Comparison of ENCODE assay signal across 8 mouse cellular contexts in the genomic region with DNA sequence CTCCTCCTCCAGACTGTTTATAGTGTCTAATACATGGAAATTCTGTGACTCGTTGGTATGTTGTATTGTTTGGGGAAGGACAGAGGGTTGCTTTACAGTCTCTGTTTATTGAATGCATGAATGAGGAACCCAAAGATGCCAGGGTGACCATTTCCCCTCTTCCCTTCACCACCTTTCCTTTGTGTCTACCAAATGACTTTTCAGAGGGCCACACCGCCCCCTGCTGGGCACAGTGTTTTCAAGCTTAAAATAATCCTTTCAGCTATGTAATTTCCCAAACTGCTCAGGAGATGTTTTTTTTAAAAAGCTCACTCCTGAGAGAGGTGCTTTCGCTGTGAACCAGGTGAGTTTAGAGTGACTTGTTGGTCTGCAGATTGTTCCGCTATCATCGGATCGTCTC. TPM values are rescaled to one million over a fixed set of nuclear protein-coding genes. Genes with fewer than 3 reads are reported as not detected.
DNase-seq lines count a peak whose midpoint lies in the region; ATAC-seq and TF ChIP-seq lines count a peak whose summit lies in the region.

No protein-coding gene starts in this region.

- ATAC-seq in hindbrain, embryonic 11.5 days (ENCODE audit: low FRiP score) = no peak
- ATAC-seq in hindbrain, embryonic 12.5 days (ENCODE audit: low FRiP score) = no peak
- peak; percentile 72; the same call in 1 of the 2 replicates for ATAC-seq in frontal cortex, adult (ENCODE audit: low TSS enrichment)
- ATAC-seq in liver, embryonic 14.5 days (ENCODE audit: insufficient read depth) = no peak

- H3K27me3 ChIP-seq in hindbrain, embryonic 11.5 days (ENCODE audit: control insufficient read depth, insufficient read depth, low read length) = no peaks in the 10 kb centered on the region
- H3K27me3 ChIP-seq in hindbrain, embryonic 12.5 days = no peaks in the 10 kb centered on the region
- H3K27me3 ChIP-seq in liver, embryonic 14.5 days (ENCODE audit: control insufficient read depth, insufficient read depth, low read length) = no peaks in the 10 kb centered on the region

- TF ChIP-seq CTCF in liver, embryonic 14.5 days (IDR thresholded peaks at IDR 0.05; ENCODE audit: low read depth) = peak; percentile 67

- DNase-seq in hindbrain, embryonic 11.5 days (ENCODE audit: low spot score) = peak; percentile 85
- DNase-seq in adrenal gland, postnatal 14 days = peak; percentile 86
- peak; percentile 90 for DNase-seq in kidney, postnatal 10 days
- DNase-seq in liver, embryonic 14.5 days (ENCODE audit: low read depth in 3 of 3, low spot score in 3 of 3) = peak in 2 of 3 experiments; percentile 6 to 28
- peak; percentile 73 for DNase-seq in retina, postnatal 1 day
- peak; percentile 91 for DNase-seq in thymus, postnatal 4 days

- H3K4me3 ChIP-seq in hindbrain, embryonic 11.5 days (ENCODE audit: low read depth, low read length) = no peak overlapping the region
- H3K4me3 ChIP-seq in hindbrain, embryonic 12.5 days = no peak overlapping the region
- H3K4me3 ChIP-seq in liver, embryonic 14.5 days (ENCODE audit: insufficient read depth in 1 of 2, low read depth in 2 of 2, low read length in 2 of 2) = no peak overlapping the region

- H3K4me1 ChIP-seq in hindbrain, embryonic 11.5 days (replicated peaks; ENCODE audit: control insufficient read depth, insufficient read depth, low read length) = no peaks in the 10 kb centered on the region
- no peaks in the 10 kb centered on the region for H3K4me1 ChIP-seq in hindbrain, embryonic 12.5 days
- no peaks in the 10 kb centered on the region for H3K4me1 ChIP-seq in liver, embryonic 14.5 days (replicated peaks; ENCODE audit: control insufficient read depth in 2 of 2, insufficient read depth in 2 of 2, low read length in 1 of 2)

- no peak for TF ChIP-seq EP300 in liver, embryonic 14.5 days (IDR thresholded peaks at IDR 0.05; ENCODE audit: low read depth)

- no peak overlapping the region for H3K4me2 ChIP-seq in hindbrain, embryonic 11.5 days (replicated peaks; ENCODE audit: low read depth, low read length)
- no peak overlapping the region for H3K4me2 ChIP-seq in hindbrain, embryonic 12.5 days (replicated peaks)
- H3K4me2 ChIP-seq in liver, embryonic 14.5 days (ENCODE audit: low read depth) = no peak overlapping the region

- H3K9ac ChIP-seq in hindbrain, embryonic 11.5 days (ENCODE audit: low read depth, low read length) = no peak overlapping the region
- no peak overlapping the region for H3K9ac ChIP-seq in hindbrain, embryonic 12.5 days
- H3K9ac ChIP-seq in liver, embryonic 14.5 days (replicated peaks) = no peak overlapping the region

- no peak overlapping the region for H3K27ac ChIP-seq in hindbrain, embryonic 11.5 days (ENCODE audit: low read depth, low read length)
- no peak overlapping the region for H3K27ac ChIP-seq in hindbrain, embryonic 12.5 days
- H3K27ac ChIP-seq in liver, embryonic 14.5 days = no peak overlapping the region

- 70% methylated on average over 6 of the region's 6 CpGs for WGBS in hindbrain, embryonic 11.5 days
- WGBS in hindbrain, embryonic 12.5 days = 71% methylated on average over 6 of the region's 6 CpGs
- WGBS in liver, embryonic 14.5 days (ENCODE audit: insufficient replicate concordance) = 59% methylated on average over 6 of the region's 6 CpGs

- no peaks in the 10 kb centered on the region for H3K9me3 ChIP-seq in hindbrain, embryonic 11.5 days (ENCODE audit: control insufficient read depth, low read length)
- no peaks in the 10 kb centered on the region for H3K9me3 ChIP-seq in hindbrain, embryonic 12.5 days (replicated peaks)
- H3K9me3 ChIP-seq in liver, embryonic 14.5 days (ENCODE audit: control insufficient read depth, low read length) = no peaks in the 10 kb centered on the region

- H3K36me3 ChIP-seq in hindbrain, embryonic 11.5 days (ENCODE audit: control insufficient read depth, insufficient read depth, low read length) = no peaks in the 10 kb centered on the region
- no peaks in the 10 kb centered on the region for H3K36me3 ChIP-seq in hindbrain, embryonic 12.5 days
- no peaks in the 10 kb centered on the region for H3K36me3 ChIP-seq in liver, embryonic 14.5 days (replicated peaks; ENCODE audit: control insufficient read depth, insufficient read depth, low read depth)

RNA-seq across cellular contexts. Expression of gene Tes, which starts 22.5 kb away (rescaled TPM):
- 65.2 and 65.5 TPM in 2 replicates for polyA plus RNA-seq in hindbrain, embryonic 11.5 days (2014; fragmentation: Nextera tagmentation; extraction: Ambion mirVana)
- 58.5 and 64.2 TPM in 2 replicates for polyA plus RNA-seq in hindbrain, embryonic 12.5 days (2016; fragmentation: Nextera tagmentation; extraction: Ambion mirVana)
- 12.3 and 15.8 TPM in 2 replicates for total RNA-seq in adrenal gland, postnatal 14 days (2021)
- 2.2 and 2.6 TPM in 2 replicates for polyA plus RNA-seq in liver, embryonic 14.5 days (2012; rRNA removed)
- 3.7 and 4.5 TPM in 2 replicates for polyA plus RNA-seq in liver, embryonic 14.5 days (2014; fragmentation: Nextera tagmentation; extraction: Ambion mirVana)

Comparison
In these comparisons a context has a peak if more than half of its experiments do, and no peak if none do; other contexts are left out.
1. DNase-seq: peak in every context shown above with its lines; median percentile 91 in thymus, postnatal 4 days; 90 in kidney, postnatal 10 days; 86 in adrenal gland, postnatal 14 days; 85 in hindbrain, embryonic 11.5 days; 73 in retina, postnatal 1 day; 17 in liver, embryonic 14.5 days.
2. RNA of gene Tes, which starts 22.5 kb away (polyA plus RNA-seq): 65.2 to 65.5 TPM in hindbrain, embryonic 11.5 days and 58.5 to 64.2 TPM in hindbrain, embryonic 12.5 days; 2.2 to 4.5 TPM in liver, embryonic 14.5 days; every median in the first group is over 10 times any median in the second.